In the genomic region with DNA sequence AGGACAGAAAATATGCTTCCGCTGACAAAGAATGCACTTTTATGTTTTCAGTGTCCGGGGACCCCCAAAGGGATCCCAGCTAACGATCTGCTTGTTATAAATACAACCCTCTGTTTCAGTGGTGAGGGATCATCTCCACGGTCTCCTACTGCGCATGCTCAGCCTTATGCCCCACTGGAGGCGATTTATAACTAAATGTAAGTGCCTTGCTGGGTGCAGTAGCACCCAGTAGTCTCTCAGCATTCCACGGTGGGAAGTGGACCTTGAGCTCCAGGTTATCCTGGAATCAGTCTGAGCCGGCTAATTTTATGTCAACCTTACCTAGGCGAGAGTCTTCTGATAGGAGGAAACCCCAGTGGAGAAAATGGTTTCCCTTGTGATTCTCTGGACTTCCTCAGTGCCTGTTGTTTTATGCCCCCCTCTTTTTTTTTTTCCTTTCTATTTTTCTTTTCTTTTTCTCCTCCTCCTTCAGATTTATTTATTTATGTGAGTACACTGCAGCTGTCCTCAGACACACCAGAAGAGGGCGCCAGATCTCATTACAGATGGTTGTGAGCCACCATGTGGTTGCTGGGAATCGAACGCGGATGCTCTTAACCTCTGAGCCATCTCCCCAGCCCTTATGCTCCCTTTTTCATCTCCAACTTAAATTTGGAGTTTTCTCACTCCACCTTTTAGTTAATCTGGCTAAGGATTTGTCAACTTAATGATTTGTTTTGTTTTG, we compare ENCODE assay signal across 12 mouse cellular contexts. TPM values are rescaled to one million over a fixed set of nuclear protein-coding genes. Genes with fewer than 3 reads are reported as not detected.
DNase-seq lines count a peak whose midpoint lies in the region; ATAC-seq and TF ChIP-seq lines count a peak whose summit lies in the region.
"Had no signal": no experiment of that assay in that cellular context is flagged by ENCODE, and none has a peak within 500 bp of the region (broad histone marks: within the 10 kb centered on the region; RNA-seq: fewer than 3 reads in every experiment).

No protein-coding gene starts in this region.

- H3K27me3 ChIP-seq in kidney, postnatal 0 days (ENCODE audit: insufficient read depth, low read length): no peaks in the 10 kb centered on the region
- H3K27me3 ChIP-seq in testis, adult 2 months (ENCODE audit: control insufficient read depth, insufficient read depth, low read length): no peaks in the 10 kb centered on the region
- H3K27me3 ChIP-seq: hindbrain, embryonic 15.5 days had no signal

- no peaks in the 10 kb centered on the region for H3K4me1 ChIP-seq in kidney, postnatal 0 days (replicated peaks; ENCODE audit: insufficient read depth, low read length)
- H3K4me1 ChIP-seq in testis, adult 2 months (ENCODE audit: control insufficient read depth, insufficient read depth, low read length): peaks cover 5% of the 10 kb centered on the region
- H3K4me1 ChIP-seq: hindbrain, embryonic 15.5 days had no signal

- no peaks in the 10 kb centered on the region for H3K36me3 ChIP-seq in kidney, postnatal 0 days (ENCODE audit: insufficient read depth, low read length)
- no peaks in the 10 kb centered on the region for H3K36me3 ChIP-seq in testis, adult 2 months (ENCODE audit: control insufficient read depth, insufficient read depth, low read length)
- H3K36me3 ChIP-seq: hindbrain, embryonic 15.5 days had no signal

- intact Hi-C loops in gastrocnemius, adult 2 months (cut with DNase I): no loop called here

- no peak for ATAC-seq in kidney, postnatal 0 days (replicated peaks; ENCODE audit: low FRiP score, low read depth)
- ATAC-seq: activated CD4-positive, CD25-positive, alpha-beta regulatory T cell, adult 4 months had no signal

- 82% methylated on average over 13 of the region's 13 CpGs for WGBS in kidney, postnatal 0 days

- TF ChIP-seq CTCF in gastrocnemius, adult 2 months (IDR thresholded peaks at IDR 0.05): no peak
- 0 out of 2 replicates have a peak, but pooled peaks have one; percentile 35 for TF ChIP-seq CTCF in kidney, postnatal 0 days (IDR thresholded peaks at IDR 0.05; ENCODE audit: low read depth)
- no peak for TF ChIP-seq CTCF in testis, adult 2 months (IDR thresholded peaks at IDR 0.05; ENCODE audit: control insufficient read depth, insufficient read depth, insufficient replicate concordance, low read depth, low read length)

- DNase-seq in gastrocnemius, adult 2 months: no peak
- no peak for DNase-seq in gastrocnemius, postnatal 10 days
- DNase-seq in kidney, postnatal 0 days (ENCODE audit: low spot score): no peak
- no peak for DNase-seq in kidney, adult 11 months
- no peak for DNase-seq in testis, postnatal 10 days (ENCODE audit: low spot score)
- no peak for DNase-seq in spleen, postnatal 4 days (ENCODE audit: low spot score in 2 of 2)
- no peak for DNase-seq in T-cell, adult 2 months (ENCODE audit: low spot score)
- DNase-seq: cerebellum, adult 9-10 months; thymus, adult 18-20 months had no signal

- H3K4me2 ChIP-seq in kidney, postnatal 0 days (ENCODE audit: low read length): peak overlapping the region; percentile 43
- H3K4me2 ChIP-seq: hindbrain, embryonic 15.5 days had no signal

- no peaks in the 10 kb centered on the region for H3K9me3 ChIP-seq in kidney, postnatal 0 days (replicated peaks; ENCODE audit: low read length)
- H3K9me3 ChIP-seq: hindbrain, embryonic 15.5 days had no signal

- peak overlapping the region; percentile 51 for H3K4me3 ChIP-seq in gastrocnemius, adult 2 months
- no peak overlapping the region for H3K4me3 ChIP-seq in kidney, postnatal 0 days (replicated peaks; ENCODE audit: low read depth, low read length)
- H3K4me3 ChIP-seq in testis, adult 2 months (ENCODE audit: control insufficient read depth, low read depth, low read length): peak overlapping the region; percentile 36
- H3K4me3 ChIP-seq: hindbrain, embryonic 15.5 days had no signal

- no peak for TF ChIP-seq POLR2A in testis, adult 2 months (IDR thresholded peaks at IDR 0.05; ENCODE audit: control insufficient read depth, low read depth, low read length)

- H3K9ac ChIP-seq in kidney, postnatal 0 days (ENCODE audit: low read depth, low read length): no peak overlapping the region
- H3K9ac ChIP-seq: hindbrain, embryonic 15.5 days had no signal

- no peak overlapping the region for H3K27ac ChIP-seq in gastrocnemius, adult 2 months
- H3K27ac ChIP-seq in kidney, postnatal 0 days: no peak overlapping the region
- no peak overlapping the region for H3K27ac ChIP-seq in testis, adult 2 months (ENCODE audit: control insufficient read depth, insufficient read depth, low read depth, low read length)
- H3K27ac ChIP-seq: hindbrain, embryonic 15.5 days had no signal

RNA-seq across cellular contexts. Expression of a gene that starts 0.8 kb away (rescaled TPM):
- total RNA-seq in gastrocnemius, adult 2 months (2021): 10 to 100 TPM; 11.6 to 12.5 TPM
- total RNA-seq in gastrocnemius, postnatal 10 days (2021): 10 to 100 TPM; 17.1 to 24.3 TPM
- 21.2 and 22.8 TPM in 2 replicates for polyA plus RNA-seq in kidney, postnatal 0 days (2015; fragmentation: Nextera tagmentation; extraction: Ambion mirVana)
- 1.5 and 2.0 TPM in 2 replicates for polyA plus RNA-seq in testis, adult 2 months (2012; rRNA removed)
